Mouse (Mus musculus) stomach, embryonic 14.5 days (tissue): ENCODE measurements around the gene Arhgap19. TPM values are rescaled to one million over a fixed set of nuclear protein-coding genes. Genes with fewer than 3 reads are reported as not detected.

ENCODE experiments used
- ATAC-seq: fragments of 200-750 bp; cut with Nextera tagmentation; 2 replicates; pipeline ENCODE4 v1.8.0; 2017; ENCODE audit warnings: low read depth, moderate TSS enrichment; ENCODE audit not compliant: insufficient number of reproducible peaks, insufficient read depth, low FRiP score
- H3K27ac ChIP-seq: fragments of 300-500 bp; sonication (generic); 2 replicates; pipeline ENCODE4 v1.5.1; 2014; ENCODE audit warnings: mild to moderate bottlenecking, low read length, moderate library complexity, mixed read lengths
- H3K27me3 ChIP-seq: fragments of 300-500 bp; sonication (generic); 2 replicates; pipeline ENCODE4 v1.6.1; 2014; ENCODE audit warnings: low read length, control low read depth, mixed read lengths; ENCODE audit not compliant: control insufficient read depth, insufficient read depth
- H3K36me3 ChIP-seq: fragments of 300-500 bp; sonication (generic); 2 replicates; pipeline ENCODE4 v1.6.1; 2014; ENCODE audit warnings: mild to moderate bottlenecking, control low read depth, low read length, moderate library complexity, mixed read lengths; ENCODE audit not compliant: control insufficient read depth, insufficient read depth
- H3K4me1 ChIP-seq: fragments of 300-500 bp; sonication (generic); 2 replicates; pipeline ENCODE4 v1.6.1; 2014; ENCODE audit warnings: low read length, control low read depth, mixed read lengths; ENCODE audit not compliant: control insufficient read depth, insufficient read depth
- H3K4me2 ChIP-seq: fragments of 300-500 bp; sonication (generic); replicated peaks from 2 replicates; pipeline ENCODE4 v1.6.1; 2014; ENCODE audit warnings: low read depth, low read length, control low read depth
- H3K4me3 ChIP-seq: fragments of 300-500 bp; sonication (generic); 2 replicates; pipeline ENCODE4 v1.5.1; 2014; ENCODE audit warnings: low read depth, low read length, control low read depth
- H3K9ac ChIP-seq: fragments of 300-500 bp; sonication (generic); replicated peaks from 2 replicates; pipeline ENCODE4 v1.6.1; 2014; ENCODE audit warnings: low read depth, mild to moderate bottlenecking, control low read depth, low read length, moderate library complexity, mixed read lengths
- H3K9me3 ChIP-seq: fragments of 300-500 bp; sonication (generic); 2 replicates; pipeline ENCODE4 v1.6.1; 2016; ENCODE audit warnings: low read depth, low read length, control low read depth; ENCODE audit not compliant: control insufficient read depth
- WGBS: fragments of 180-500 bp; shearing (Covaris S2); extraction: QIAGEN DNeasy Blood & Tissue Kit; methylation state at CpG from one replicate; pipeline ENCODE4 v1.1.7; 2014; 5-methylcytosine and 5-hydroxymethylcytosine counted together
- polyA plus RNA-seq: library from polyadenylated mRNA; unstranded; fragments of >200 nt; fragmentation: Nextera tagmentation; extraction: Ambion mirVana; gene quantifications from 2 replicates; pipeline ENCODE4 v1.2.1, GENCODE M21; 2014

Gene Arhgap19
- polyA plus RNA-seq, 1 experiment from 2014 or later, result 25.7 TPM

GRCm38 (mm10) chr19:41844345-41844744 is 42.5 kb upstream of the Arhgap19 start:
- peaks cover 3% of the 10 kb centered on the region; the same call in 1 of the 2 replicates for H3K4me1 ChIP-seq
- no peaks in the 10 kb centered on the region for H3K9me3 ChIP-seq
- no peaks in the 10 kb centered on the region for H3K36me3 ChIP-seq
- WGBS, result 85% methylated on average over 6 of the region's 6 CpGs
- no peak overlapping the region for H3K4me3 ChIP-seq
- H3K27me3 ChIP-seq, result no peaks in the 10 kb centered on the region
- no peak overlapping the region for H3K4me2 ChIP-seq
- H3K27ac ChIP-seq, result no peak overlapping the region
- no peak overlapping the region for H3K9ac ChIP-seq
- no peak for ATAC-seq

- H3K9ac ChIP-seq, result no peak overlapping the region
- no peak for ATAC-seq
- no peak overlapping the region for H3K4me3 ChIP-seq
- H3K36me3 ChIP-seq, result no peaks in the 10 kb centered on the region
- WGBS, result 90% methylated on average over 4 of the region's 4 CpGs
- no peak overlapping the region for H3K27ac ChIP-seq
- H3K9me3 ChIP-seq, result no peaks in the 10 kb centered on the region
- peaks cover 3% of the 10 kb centered on the region; the same call in 1 of the 2 replicates for H3K4me1 ChIP-seq
- no peak overlapping the region for H3K4me2 ChIP-seq
- H3K27me3 ChIP-seq, result no peaks in the 10 kb centered on the region
Measured at GRCm38 (mm10) chr19:41842706-41843105, 40.9 kb upstream of the Arhgap19 start.

- 84% methylated on average over 4 of the region's 4 CpGs for WGBS
- H3K27ac ChIP-seq, result no peak overlapping the region
- no peaks in the 10 kb centered on the region for H3K27me3 ChIP-seq
- H3K9me3 ChIP-seq, result no peaks in the 10 kb centered on the region
- no peak overlapping the region for H3K9ac ChIP-seq
- no peak overlapping the region for H3K4me3 ChIP-seq
- no peak overlapping the region for H3K4me2 ChIP-seq
- H3K4me1 ChIP-seq, result peaks cover 3% of the 10 kb centered on the region; the same call in 1 of the 2 replicates
- no peaks in the 10 kb centered on the region for H3K36me3 ChIP-seq
- ATAC-seq, result no peak
Measured at GRCm38 (mm10) chr19:41842196-41842595, 40.3 kb upstream of the Arhgap19 start.

GRCm38 (mm10) chr19:41841105-41841750 is 39.4 kb upstream of the Arhgap19 start:
- H3K36me3 ChIP-seq, result no peaks in the 10 kb centered on the region
- no peak overlapping the region for H3K9ac ChIP-seq
- H3K9me3 ChIP-seq, result no peaks in the 10 kb centered on the region
- ATAC-seq, result no peak
- no peak overlapping the region for H3K4me2 ChIP-seq
- peaks cover 3% of the 10 kb centered on the region; the same call in 1 of the 2 replicates for H3K4me1 ChIP-seq
- no peaks in the 10 kb centered on the region for H3K27me3 ChIP-seq
- WGBS, result 76% methylated on average over 7 of the region's 7 CpGs
- no peak overlapping the region for H3K27ac ChIP-seq
- H3K4me3 ChIP-seq, result no peak overlapping the region

GRCm38 (mm10) chr19:41839685-41840084 is 37.8 kb upstream of the Arhgap19 start:
- Histone ChIP-seq H3K4me1 (no peaks in the 10 kb centered on the region), H3K36me3 (no peaks in the 10 kb centered on the region), H3K9ac (no peak overlapping the region), H3K9me3 (no peaks in the 10 kb centered on the region), H3K27ac (no peak overlapping the region), H3K4me2 (no peak overlapping the region), H3K4me3 (no peak overlapping the region), H3K27me3 (no peaks in the 10 kb centered on the region)
- 90% methylated on average over 3 of the region's 3 CpGs for WGBS
- ATAC-seq, result no peak

- Histone ChIP-seq H3K27me3 (no peaks in the 10 kb centered on the region), H3K4me3 (no peak overlapping the region), H3K9me3 (no peaks in the 10 kb centered on the region), H3K4me1 (no peaks in the 10 kb centered on the region), H3K4me2 (0 out of 2 replicates have a peak overlapping the region, but pooled peaks have one; percentile 15), H3K36me3 (no peaks in the 10 kb centered on the region), H3K9ac (no peak overlapping the region), H3K27ac (peak overlapping the region; percentile 61; the same call in 1 of the 2 replicates)
- WGBS, result 15% methylated on average over 6 of the region's 6 CpGs
- 0 out of 2 replicates have a peak, but pooled peaks have one; percentile 28 for ATAC-seq
Measured at GRCm38 (mm10) chr19:41838808-41839207, 37.0 kb upstream of the Arhgap19 start.

GRCm38 (mm10) chr19:41837917-41838261 is 36.0 kb upstream of the Arhgap19 start:
- Histone ChIP-seq H3K36me3 (no peaks in the 10 kb centered on the region), H3K9ac (no peak overlapping the region), H3K27me3 (no peaks in the 10 kb centered on the region), H3K4me2 (peak overlapping the region; percentile 1; the same call in 1 of the 2 replicates), H3K9me3 (no peaks in the 10 kb centered on the region), H3K4me3 (no peak overlapping the region), H3K4me1 (no peaks in the 10 kb centered on the region), H3K27ac (peak overlapping the region; percentile 74; the same call in 1 of the 2 replicates)
- ATAC-seq, result 0 out of 2 replicates have a peak, but pooled peaks have one; percentile 39
- WGBS, result 50% methylated on average over 4 of the region's 4 CpGs

GRCm38 (mm10) chr19:41837194-41837916 is 35.5 kb upstream of the Arhgap19 start:
- Histone ChIP-seq H3K4me1 (no peaks in the 10 kb centered on the region), H3K9ac (no peak overlapping the region), H3K4me3 (no peak overlapping the region), H3K27me3 (no peaks in the 10 kb centered on the region), H3K27ac (peak overlapping the region; percentile 74; the same call in 1 of the 2 replicates), H3K9me3 (no peaks in the 10 kb centered on the region), H3K36me3 (no peaks in the 10 kb centered on the region), H3K4me2 (peak overlapping the region; percentile 1; the same call in 1 of the 2 replicates)
- 44% methylated on average over 9 of the region's 9 CpGs for WGBS
- ATAC-seq, result no peak
